Mouse (Mus musculus): ENCODE data around the gene Usp10.

GRCm38 (mm10) chr8:119869616-119870015 is 40.5 kb upstream of the Usp10 start:
- no peak for TF ChIP-seq CTCF (IDR thresholded peaks at IDR 0.05; ENCODE audit: borderline replicate concordance, extremely low read depth, insufficient read depth, insufficient read length)
- TF ChIP-seq POLR2A (IDR thresholded peaks at IDR 0.05; ENCODE audit: borderline replicate concordance, extremely low read depth, insufficient read depth, insufficient read length, poor library complexity, severe bottlenecking): no peak

All from brain, embryonic 14.5 days (tissue).